Mouse (Mus musculus): ENCODE data around the gene Dbndd2. TPM values are rescaled to one million over a fixed set of nuclear protein-coding genes. Genes with fewer than 3 reads are reported as not detected.

The Dbndd2 gene
- polyA plus RNA-seq, 1 experiment from 2014 or later: 8.8 TPM

DNA sequence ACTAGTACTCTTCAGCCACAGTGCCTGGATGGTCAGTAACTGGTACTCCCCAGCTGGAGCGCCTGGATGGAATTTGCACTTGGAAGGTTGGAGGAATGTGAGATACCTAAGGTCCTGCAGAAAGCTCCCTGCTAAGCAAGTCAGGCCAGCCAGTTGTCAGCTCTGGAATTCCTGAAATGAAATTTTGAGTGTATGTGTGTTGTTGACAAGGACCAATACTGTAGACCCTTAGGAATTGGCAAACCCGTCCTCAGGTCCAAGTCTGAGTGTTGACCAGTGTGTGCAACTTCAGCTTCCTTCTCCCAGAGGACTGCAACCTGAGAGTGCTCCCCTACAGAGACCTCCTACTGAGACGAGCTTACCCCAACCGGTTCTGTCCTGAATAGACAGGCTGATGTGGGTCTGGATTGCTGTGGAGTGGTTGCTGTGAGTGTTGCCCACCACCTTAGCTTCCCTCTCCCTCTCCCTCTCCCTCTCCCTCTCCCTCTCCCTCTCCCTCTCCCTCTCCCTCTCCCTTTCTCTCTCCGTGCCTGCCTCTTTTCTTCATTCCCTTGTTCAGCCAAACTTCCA is 24.8 kb downstream of the Dbndd2 start:
- H3K9me3 ChIP-seq: no peaks in the 10 kb centered on the region
- no peak overlapping the region for H3K4me2 ChIP-seq (replicated peaks)
- no peaks in the 10 kb centered on the region for H3K4me1 ChIP-seq (replicated peaks)
- no peaks in the 10 kb centered on the region for H3K27me3 ChIP-seq
- no peak for ATAC-seq
- H3K27ac ChIP-seq: no peak overlapping the region
- no peak overlapping the region for H3K4me3 ChIP-seq (replicated peaks)
- no peak overlapping the region for H3K9ac ChIP-seq (replicated peaks)
- WGBS: 53% methylated on average over 4 of the region's 5 CpGs
- H3K36me3 ChIP-seq: peaks cover 19% of the 10 kb centered on the region

DNA sequence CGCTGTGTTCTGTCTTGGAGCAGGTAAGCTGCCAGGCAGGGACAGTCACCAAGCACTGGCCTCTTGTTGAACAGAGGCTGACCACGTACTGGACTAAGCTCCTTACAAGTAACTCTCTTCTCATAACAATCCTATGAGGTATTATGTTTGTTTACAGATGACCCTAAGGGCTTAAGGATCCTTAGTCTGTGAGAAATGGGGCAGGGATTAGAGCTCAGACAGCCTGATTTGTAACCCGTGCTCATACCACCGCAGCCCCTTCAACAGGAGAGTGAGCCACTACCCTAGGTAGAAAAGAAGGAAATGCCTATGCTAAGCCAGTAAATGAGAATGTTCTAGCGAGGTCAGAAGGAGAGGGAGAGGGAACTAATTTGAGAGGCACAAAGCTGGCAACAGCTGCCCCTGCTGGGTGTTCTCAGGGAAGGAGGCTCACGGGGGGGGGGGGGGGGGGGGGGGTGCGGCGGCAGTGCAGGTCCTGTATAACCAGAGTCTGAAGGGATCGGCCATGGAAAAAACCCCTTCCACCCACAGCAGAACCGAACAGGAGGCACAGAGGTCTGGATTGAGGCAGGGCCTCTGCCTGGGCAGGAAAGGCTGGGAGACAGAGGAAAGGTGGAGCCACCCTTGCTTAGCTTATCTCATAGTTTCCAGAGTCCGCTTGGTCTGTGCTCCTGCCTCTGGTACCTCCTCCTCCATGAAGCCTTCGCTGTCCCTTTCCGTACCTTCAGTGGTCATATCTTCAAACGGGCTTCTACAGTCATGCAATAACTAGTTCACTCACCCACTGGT is 26.4 kb downstream of the Dbndd2 start:
- Histone ChIP-seq H3K9ac (replicated peaks) (no peak overlapping the region), H3K9me3 (no peaks in the 10 kb centered on the region; the same call in 1 of the 2 replicates), H3K27me3 (no peaks in the 10 kb centered on the region), H3K4me1 (replicated peaks) (no peaks in the 10 kb centered on the region), H3K36me3 (peaks cover 4% of the 10 kb centered on the region), H3K27ac (no peak overlapping the region), H3K4me3 (replicated peaks) (no peak overlapping the region), H3K4me2 (replicated peaks) (no peak overlapping the region)
- WGBS: 62% methylated on average over 13 of the region's 14 CpGs
- ATAC-seq: no peak

DNA sequence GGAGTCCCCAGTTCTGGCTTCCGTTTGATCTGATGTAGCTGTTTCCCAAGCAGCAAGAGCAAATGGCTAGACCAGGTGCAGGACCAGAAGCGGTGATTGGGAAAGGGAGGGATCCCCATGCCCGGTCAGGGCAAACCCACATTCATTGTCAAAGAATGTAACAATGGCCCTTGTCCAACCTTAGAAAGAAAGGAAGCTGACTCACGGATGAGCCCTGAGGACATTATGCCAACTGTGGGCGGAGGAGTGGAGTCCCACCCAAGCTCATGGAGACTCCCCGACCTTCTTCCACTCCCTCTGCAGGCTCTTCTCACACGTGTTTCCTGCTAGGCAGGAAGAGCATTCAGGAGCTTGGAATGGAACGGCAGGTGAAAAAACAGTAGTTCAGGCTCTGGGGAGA is 27.5 kb downstream of the Dbndd2 start:
- 0 out of 2 replicates have a peak, but pooled peaks cover 3% of the 10 kb centered on the region for H3K36me3 ChIP-seq
- H3K4me2 ChIP-seq (replicated peaks): no peak overlapping the region
- WGBS: 78% methylated on average over 8 of the region's 8 CpGs
- H3K27me3 ChIP-seq: no peaks in the 10 kb centered on the region
- H3K4me1 ChIP-seq (replicated peaks): no peaks in the 10 kb centered on the region
- no peak overlapping the region for H3K27ac ChIP-seq
- H3K9me3 ChIP-seq: no peaks in the 10 kb centered on the region; the same call in 1 of the 2 replicates
- ATAC-seq: no peak
- H3K4me3 ChIP-seq (replicated peaks): no peak overlapping the region
- no peak overlapping the region for H3K9ac ChIP-seq (replicated peaks)

GRCm38 (mm10) chr2:164514916-164515315 is 29.0 kb downstream of the Dbndd2 start:
- no peaks in the 10 kb centered on the region for H3K4me1 ChIP-seq (replicated peaks)
- 83% methylated on average over 3 of the region's 3 CpGs for WGBS
- H3K4me3 ChIP-seq (replicated peaks): no peak overlapping the region
- H3K27ac ChIP-seq: no peak overlapping the region
- no peak for ATAC-seq
- no peaks in the 10 kb centered on the region for H3K36me3 ChIP-seq
- no peaks in the 10 kb centered on the region; the same call in 1 of the 2 replicates for H3K9me3 ChIP-seq
- no peak overlapping the region for H3K9ac ChIP-seq (replicated peaks)
- no peak overlapping the region for H3K4me2 ChIP-seq (replicated peaks)
- H3K27me3 ChIP-seq: no peaks in the 10 kb centered on the region

DNA sequence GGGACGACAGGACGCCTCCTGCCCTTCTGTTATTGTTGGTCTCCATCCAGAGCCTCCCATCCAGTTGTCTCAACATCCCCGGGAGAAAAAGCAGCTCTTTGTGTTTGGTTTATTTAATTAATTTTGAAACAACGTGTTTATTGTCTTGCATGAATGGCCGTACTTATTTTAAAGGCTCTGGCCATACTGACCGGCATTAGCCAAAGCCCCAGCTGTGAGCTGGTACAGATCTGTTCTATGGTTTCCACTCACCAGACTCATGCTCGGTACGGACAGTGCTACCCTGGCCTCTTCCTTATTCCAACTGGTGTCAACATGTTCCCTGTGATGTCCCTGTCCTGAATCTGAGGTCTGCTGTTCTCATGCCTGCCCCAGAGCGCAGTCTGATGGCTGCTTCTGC is 30.0 kb downstream of the Dbndd2 start:
- no peak overlapping the region for H3K4me3 ChIP-seq (replicated peaks)
- H3K9me3 ChIP-seq: no peaks in the 10 kb centered on the region; the same call in 1 of the 2 replicates
- no peak overlapping the region for H3K27ac ChIP-seq
- no peak for ATAC-seq
- H3K4me2 ChIP-seq (replicated peaks): no peak overlapping the region
- H3K9ac ChIP-seq (replicated peaks): no peak overlapping the region
- H3K36me3 ChIP-seq: no peaks in the 10 kb centered on the region
- H3K4me1 ChIP-seq (replicated peaks): no peaks in the 10 kb centered on the region
- WGBS: 84% methylated on average over 9 of the region's 9 CpGs
- no peaks in the 10 kb centered on the region for H3K27me3 ChIP-seq

- Histone ChIP-seq H3K4me3 (replicated peaks) (no peak overlapping the region), H3K9me3 (no peaks in the 10 kb centered on the region; the same call in 1 of the 2 replicates), H3K36me3 (no peaks in the 10 kb centered on the region), H3K27ac (no peak overlapping the region), H3K4me2 (replicated peaks) (no peak overlapping the region), H3K27me3 (no peaks in the 10 kb centered on the region), H3K9ac (replicated peaks) (no peak overlapping the region), H3K4me1 (replicated peaks) (no peaks in the 10 kb centered on the region)
- 91% methylated on average over 11 of the region's 11 CpGs for WGBS
- no peak for ATAC-seq
Measured at GRCm38 (mm10) chr2:164516592-164516991, 30.7 kb downstream of the Dbndd2 start.

GRCm38 (mm10) chr2:164517485-164518221 is 31.7 kb downstream of the Dbndd2 start:
- H3K27ac ChIP-seq: no peak overlapping the region
- 31% methylated on average over 9 of the region's 10 CpGs for WGBS

GRCm38 (mm10) chr2:164518266-164519170 is 32.6 kb downstream of the Dbndd2 start:
- Histone ChIP-seq H3K4me1 (replicated peaks) (no peaks in the 10 kb centered on the region), H3K36me3 (no peaks in the 10 kb centered on the region), H3K9me3 (no peaks in the 10 kb centered on the region; the same call in 1 of the 2 replicates), H3K27ac (no peak overlapping the region), H3K9ac (replicated peaks) (no peak overlapping the region), H3K27me3 (no peaks in the 10 kb centered on the region), H3K4me2 (replicated peaks) (no peak overlapping the region), H3K4me3 (replicated peaks) (no peak overlapping the region)
- ATAC-seq: no peak
- WGBS: 62% methylated on average over 11 of the region's 11 CpGs

More at GRCm38 (mm10) chr2:164517485-164518221, 31.7 kb downstream of the Dbndd2 start:
- Histone ChIP-seq H3K9me3 (no peaks in the 10 kb centered on the region; the same call in 1 of the 2 replicates), H3K4me1 (replicated peaks) (no peaks in the 10 kb centered on the region), H3K4me3 (replicated peaks) (no peak overlapping the region), H3K4me2 (replicated peaks) (no peak overlapping the region), H3K9ac (replicated peaks) (no peak overlapping the region), H3K27me3 (no peaks in the 10 kb centered on the region), H3K36me3 (no peaks in the 10 kb centered on the region)
- no peak for ATAC-seq

GRCm38 (mm10) chr2:164519171-164519526 is 33.2 kb downstream of the Dbndd2 start:
- H3K4me3 ChIP-seq (replicated peaks): no peak overlapping the region
- no peak for ATAC-seq
- H3K27me3 ChIP-seq: no peaks in the 10 kb centered on the region
- no peaks in the 10 kb centered on the region for H3K36me3 ChIP-seq
- H3K9me3 ChIP-seq: no peaks in the 10 kb centered on the region; the same call in 1 of the 2 replicates
- no peak overlapping the region for H3K9ac ChIP-seq (replicated peaks)
- no peaks in the 10 kb centered on the region for H3K4me1 ChIP-seq (replicated peaks)
- WGBS: 82% methylated on average over 6 of the region's 6 CpGs
- no peak overlapping the region for H3K27ac ChIP-seq
- no peak overlapping the region for H3K4me2 ChIP-seq (replicated peaks)

DNA sequence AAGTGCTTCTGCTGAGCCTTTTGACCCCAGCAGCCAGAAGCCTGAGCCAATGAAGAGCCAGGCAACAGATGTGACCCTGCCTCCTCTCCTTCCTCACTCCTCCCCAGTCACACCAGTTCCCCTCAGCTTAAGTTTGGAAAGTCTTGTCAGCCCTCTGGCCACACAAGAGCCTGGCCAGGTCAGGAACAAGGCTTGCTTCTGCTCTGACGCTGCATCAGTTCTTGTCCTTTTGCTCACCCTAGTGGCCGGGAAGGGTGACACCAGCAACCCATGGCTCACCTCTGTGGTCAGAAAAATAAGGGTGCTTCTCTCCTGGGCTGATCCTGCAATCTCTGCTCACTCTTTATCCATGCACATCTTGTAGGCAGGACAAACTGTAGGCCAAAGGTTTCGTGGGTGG is 34.9 kb downstream of the Dbndd2 start:
- Histone ChIP-seq H3K27me3 (no peaks in the 10 kb centered on the region), H3K4me1 (replicated peaks) (no peaks in the 10 kb centered on the region), H3K4me3 (replicated peaks) (no peak overlapping the region), H3K9ac (replicated peaks) (no peak overlapping the region), H3K9me3 (peaks cover 4% of the 10 kb centered on the region; the same call in 1 of the 2 replicates), H3K36me3 (no peaks in the 10 kb centered on the region), H3K4me2 (replicated peaks) (no peak overlapping the region), H3K27ac (no peak overlapping the region)
- ATAC-seq: 0 out of 2 replicates have a peak, but pooled peaks have one; percentile 40
- 9% methylated on average over 3 of the region's 3 CpGs for WGBS

DNA sequence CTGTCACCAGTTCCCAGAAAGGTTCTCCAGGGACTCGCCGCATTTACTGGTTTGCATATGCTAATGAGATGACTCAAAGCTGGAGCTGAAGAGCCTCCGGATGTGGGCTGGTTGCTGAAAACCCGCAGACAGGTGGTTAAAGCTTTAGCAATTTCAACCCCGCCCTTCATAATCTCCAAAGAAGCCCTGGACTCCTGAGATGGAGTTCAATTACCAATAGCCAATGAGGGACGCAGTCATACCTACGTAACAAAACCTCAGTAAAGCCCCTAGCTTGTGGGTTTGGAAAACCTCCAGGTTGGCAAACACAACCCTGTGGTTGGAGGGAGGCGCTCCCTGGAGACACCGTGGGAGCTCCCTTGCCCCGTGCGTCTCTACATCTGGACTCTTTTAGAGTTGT is 35.9 kb downstream of the Dbndd2 start:
- no peak overlapping the region for H3K4me3 ChIP-seq (replicated peaks)
- 17% methylated on average over 11 of the region's 11 CpGs for WGBS
- no peak overlapping the region; the same call in 1 of the 2 replicates for H3K4me2 ChIP-seq (replicated peaks)

More for the DNA sequence above, 35.9 kb downstream of the Dbndd2 start:
- Histone ChIP-seq H3K9me3 (peaks cover 12% of the 10 kb centered on the region), H3K27ac (no peak overlapping the region), H3K4me1 (replicated peaks) (no peaks in the 10 kb centered on the region), H3K27me3 (no peaks in the 10 kb centered on the region), H3K36me3 (no peaks in the 10 kb centered on the region), H3K9ac (replicated peaks) (no peak overlapping the region)
- ATAC-seq: no peak

Data from midbrain, embryonic 13.5 days (tissue).